Mouse (Mus musculus): Measurements from ENCODE around the gene Birc2. TPM values are rescaled to one million over a fixed set of nuclear protein-coding genes. Genes with fewer than 3 reads are reported as not detected.
A peak's percentile ranks its signal among the peaks of the same experiment; 100 is the strongest.

Gene Birc2
- polyA plus RNA-seq, 1 experiment from 2014 or later: 26.9 TPM

DNA sequence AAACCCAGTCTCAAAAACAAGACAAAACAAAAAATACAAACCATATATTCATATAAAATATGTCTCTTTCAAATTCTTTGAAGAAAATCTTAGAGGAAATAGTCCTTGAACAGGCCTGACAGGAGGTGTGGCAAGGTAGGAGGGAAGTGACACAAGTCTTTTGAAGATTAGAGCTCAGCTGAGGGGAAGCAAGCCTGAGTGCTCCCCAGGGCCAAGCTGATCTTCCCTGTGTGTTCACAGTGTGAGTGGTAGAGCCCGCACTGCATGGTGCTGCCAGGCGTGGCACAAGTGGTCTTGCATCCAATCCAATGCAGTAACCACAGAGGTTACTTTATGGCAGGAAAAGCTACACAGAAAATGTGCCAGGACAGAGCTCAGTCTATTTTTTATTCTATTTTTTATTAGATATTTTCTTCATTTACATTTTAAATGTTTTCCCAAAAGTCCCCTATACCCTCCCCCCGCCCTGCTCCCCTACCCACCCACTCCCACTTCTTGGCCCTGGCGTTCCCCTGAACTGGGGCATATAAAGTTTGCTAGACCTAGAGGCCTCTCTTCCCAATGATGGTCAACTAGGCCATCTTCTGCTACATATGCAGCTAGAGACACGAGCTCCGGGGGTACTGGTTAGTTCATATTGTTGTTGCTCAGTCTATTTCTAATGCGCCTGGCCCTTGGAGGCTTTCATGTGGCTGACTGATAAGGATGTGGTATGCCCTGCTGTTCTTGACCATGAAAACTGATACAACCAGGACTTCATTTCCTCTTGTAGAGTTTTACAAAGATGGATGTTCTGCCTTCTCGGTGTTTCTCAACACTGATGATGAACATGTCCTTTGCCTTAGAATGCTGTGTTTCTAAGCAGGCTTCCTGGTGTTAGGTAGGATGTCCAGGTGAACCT is 56.4 kb downstream of the Birc2 start:
- H3K36me3 ChIP-seq (ENCODE audit: control insufficient read depth, insufficient read depth, low read length): peaks cover 10% of the 10 kb centered on the region

GRCm38 (mm10) chr9:7779786-7780185 is 57.1 kb downstream of the Birc2 start:
- Histone ChIP-seq H3K36me3 (ENCODE audit: control insufficient read depth, insufficient read depth, low read length) (peaks cover 10% of the 10 kb centered on the region), H3K27me3 (replicated peaks; ENCODE audit: control insufficient read depth, insufficient read depth, low read length) (no peaks in the 10 kb centered on the region), H3K27ac (ENCODE audit: low read length) (no peak overlapping the region), H3K9me3 (ENCODE audit: control insufficient read depth, low read length) (no peaks in the 10 kb centered on the region), H3K4me2 (ENCODE audit: low read depth, low read length) (no peak overlapping the region), H3K4me1 (ENCODE audit: control insufficient read depth, insufficient read depth, low read length) (0 out of 2 replicates have a peak, but pooled peaks cover 2% of the 10 kb centered on the region), H3K4me3 (ENCODE audit: low read length) (no peak overlapping the region), H3K9ac (ENCODE audit: low read depth, low read length) (no peak overlapping the region)
- 88% methylated on average over 4 of the region's 4 CpGs for WGBS
- no peak for ATAC-seq

More for the DNA sequence above, 56.4 kb downstream of the Birc2 start:
- 90% methylated on average over 8 of the region's 8 CpGs for WGBS
- no peak overlapping the region for H3K4me3 ChIP-seq (ENCODE audit: low read length)
- H3K27ac ChIP-seq (ENCODE audit: low read length): no peak overlapping the region
- 0 out of 2 replicates have a peak, but pooled peaks have one; percentile 46 for ATAC-seq
- H3K4me1 ChIP-seq (ENCODE audit: control insufficient read depth, insufficient read depth, low read length): 0 out of 2 replicates have a peak, but pooled peaks cover 2% of the 10 kb centered on the region
- H3K4me2 ChIP-seq (ENCODE audit: low read depth, low read length): no peak overlapping the region
- no peak overlapping the region for H3K9ac ChIP-seq (ENCODE audit: low read depth, low read length)
- no peaks in the 10 kb centered on the region for H3K9me3 ChIP-seq (ENCODE audit: control insufficient read depth, low read length)
- no peaks in the 10 kb centered on the region for H3K27me3 ChIP-seq (replicated peaks; ENCODE audit: control insufficient read depth, insufficient read depth, low read length)

- peak; percentile 27; the same call in 1 of the 2 replicates for ATAC-seq
- 84% methylated on average over 7 of the region's 7 CpGs for WGBS
Observed at GRCm38 (mm10) chr9:7778771-7779170, 58.1 kb downstream of the Birc2 start.

GRCm38 (mm10) chr9:7777652-7778051 is 59.2 kb downstream of the Birc2 start:
- H3K4me2 ChIP-seq (ENCODE audit: low read depth, low read length): no peak overlapping the region
- no peak for ATAC-seq
- H3K4me3 ChIP-seq (ENCODE audit: low read length): no peak overlapping the region
- H3K9me3 ChIP-seq (ENCODE audit: control insufficient read depth, low read length): no peaks in the 10 kb centered on the region
- no peaks in the 10 kb centered on the region for H3K27me3 ChIP-seq (replicated peaks; ENCODE audit: control insufficient read depth, insufficient read depth, low read length)
- no peak overlapping the region for H3K9ac ChIP-seq (ENCODE audit: low read depth, low read length)
- H3K4me1 ChIP-seq (ENCODE audit: control insufficient read depth, insufficient read depth, low read length): 0 out of 2 replicates have a peak, but pooled peaks cover 2% of the 10 kb centered on the region
- H3K27ac ChIP-seq (ENCODE audit: low read length): no peak overlapping the region
- peaks cover 10% of the 10 kb centered on the region for H3K36me3 ChIP-seq (ENCODE audit: control insufficient read depth, insufficient read depth, low read length)
- 81% methylated on average over 1 of the region's 1 CpGs for WGBS

More at GRCm38 (mm10) chr9:7778771-7779170, 58.1 kb downstream of the Birc2 start:
- H3K27me3 ChIP-seq (replicated peaks; ENCODE audit: control insufficient read depth, insufficient read depth, low read length): no peaks in the 10 kb centered on the region
- H3K27ac ChIP-seq (ENCODE audit: low read length): no peak overlapping the region
- H3K4me2 ChIP-seq (ENCODE audit: low read depth, low read length): no peak overlapping the region
- H3K4me3 ChIP-seq (ENCODE audit: low read length): no peak overlapping the region
- H3K36me3 ChIP-seq (ENCODE audit: control insufficient read depth, insufficient read depth, low read length): peaks cover 10% of the 10 kb centered on the region
- 0 out of 2 replicates have a peak, but pooled peaks cover 2% of the 10 kb centered on the region for H3K4me1 ChIP-seq (ENCODE audit: control insufficient read depth, insufficient read depth, low read length)
- no peak overlapping the region for H3K9ac ChIP-seq (ENCODE audit: low read depth, low read length)
- no peaks in the 10 kb centered on the region for H3K9me3 ChIP-seq (ENCODE audit: control insufficient read depth, low read length)

DNA sequence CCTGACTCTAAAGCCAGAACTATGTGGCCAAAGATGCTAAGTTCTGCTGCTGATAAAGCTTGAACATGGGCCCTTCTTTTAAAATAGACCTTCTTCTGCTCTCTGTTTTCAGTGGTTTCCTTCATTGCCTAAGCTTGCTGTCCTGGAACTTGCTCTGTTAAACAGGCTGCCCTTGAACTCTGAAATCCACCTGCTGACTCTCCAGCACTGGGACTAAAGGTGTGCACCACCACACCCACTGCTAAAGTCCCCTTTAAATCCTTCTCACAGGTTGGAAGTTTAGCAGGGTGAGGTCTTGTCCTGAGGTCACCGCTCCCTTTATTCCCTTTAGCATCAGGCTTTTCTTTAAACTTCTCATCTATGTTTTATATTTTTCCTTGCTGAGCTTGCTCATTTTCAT is 59.9 kb downstream of the Birc2 start:
- ATAC-seq: peak; percentile 62
- no peaks in the 10 kb centered on the region for H3K27me3 ChIP-seq (replicated peaks; ENCODE audit: control insufficient read depth, insufficient read depth, low read length)

DNA sequence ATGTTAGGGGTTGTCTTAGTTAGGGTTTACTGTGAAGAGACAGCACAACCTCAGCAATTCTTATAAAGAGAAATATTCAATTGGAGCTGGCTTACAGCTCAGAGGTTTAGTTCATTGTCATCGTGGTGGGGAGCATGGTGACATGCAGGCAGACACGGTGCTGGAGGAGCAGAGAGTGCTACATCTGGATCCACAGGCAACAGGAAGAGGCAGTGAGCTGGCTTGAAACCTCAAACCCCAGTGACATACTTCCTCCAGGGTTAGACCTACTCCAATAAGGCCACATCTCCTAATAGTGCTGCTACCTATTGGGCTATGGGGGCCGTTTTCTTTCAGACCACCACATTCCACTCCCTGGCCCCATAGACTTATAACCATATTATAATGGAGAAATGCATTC is 60.9 kb downstream of the Birc2 start:
- Histone ChIP-seq H3K27me3 (replicated peaks; ENCODE audit: control insufficient read depth, insufficient read depth, low read length) (no peaks in the 10 kb centered on the region), H3K9me3 (ENCODE audit: control insufficient read depth, low read length) (no peaks in the 10 kb centered on the region), H3K4me3 (ENCODE audit: low read length) (no peak overlapping the region), H3K4me1 (ENCODE audit: control insufficient read depth, insufficient read depth, low read length) (0 out of 2 replicates have a peak, but pooled peaks cover 2% of the 10 kb centered on the region), H3K4me2 (ENCODE audit: low read depth, low read length) (no peak overlapping the region), H3K27ac (ENCODE audit: low read length) (no peak overlapping the region), H3K36me3 (ENCODE audit: control insufficient read depth, insufficient read depth, low read length) (peaks cover 10% of the 10 kb centered on the region), H3K9ac (ENCODE audit: low read depth, low read length) (no peak overlapping the region)
- ATAC-seq: no peak
- WGBS: 86% methylated on average over 3 of the region's 3 CpGs

More for the DNA sequence above, 59.9 kb downstream of the Birc2 start:
- 100% methylated on average over 1 of the region's 1 CpGs for WGBS
- Histone ChIP-seq H3K36me3 (ENCODE audit: control insufficient read depth, insufficient read depth, low read length) (peaks cover 10% of the 10 kb centered on the region), H3K4me1 (ENCODE audit: control insufficient read depth, insufficient read depth, low read length) (0 out of 2 replicates have a peak, but pooled peaks cover 2% of the 10 kb centered on the region), H3K9me3 (ENCODE audit: control insufficient read depth, low read length) (no peaks in the 10 kb centered on the region), H3K4me3 (ENCODE audit: low read length) (no peak overlapping the region), H3K4me2 (ENCODE audit: low read depth, low read length) (no peak overlapping the region), H3K9ac (ENCODE audit: low read depth, low read length) (no peak overlapping the region), H3K27ac (ENCODE audit: low read length) (no peak overlapping the region)

- no peak overlapping the region for H3K4me2 ChIP-seq (ENCODE audit: low read depth, low read length)
- no peak for ATAC-seq
- 94% methylated on average over 2 of the region's 2 CpGs for whole genome bisulfite sequencing
Observed at GRCm38 (mm10) chr9:7775011-7775410, 61.9 kb downstream of the Birc2 start.

GRCm38 (mm10) chr9:7774538-7774937 is 62.3 kb downstream of the Birc2 start:
- no peak overlapping the region for H3K4me3 ChIP-seq (ENCODE audit: low read length)
- H3K36me3 ChIP-seq (ENCODE audit: control insufficient read depth, insufficient read depth, low read length): peaks cover 10% of the 10 kb centered on the region
- H3K9me3 ChIP-seq (ENCODE audit: control insufficient read depth, low read length): no peaks in the 10 kb centered on the region
- no peak for ATAC-seq
- H3K27me3 ChIP-seq (replicated peaks; ENCODE audit: control insufficient read depth, insufficient read depth, low read length): no peaks in the 10 kb centered on the region
- no peak overlapping the region for H3K27ac ChIP-seq (ENCODE audit: low read length)
- 80% methylated on average over 10 of the region's 10 CpGs for WGBS
- 0 out of 2 replicates have a peak, but pooled peaks cover 2% of the 10 kb centered on the region for H3K4me1 ChIP-seq (ENCODE audit: control insufficient read depth, insufficient read depth, low read length)
- no peak overlapping the region for H3K4me2 ChIP-seq (ENCODE audit: low read depth, low read length)
- no peak overlapping the region for H3K9ac ChIP-seq (ENCODE audit: low read depth, low read length)

More at GRCm38 (mm10) chr9:7775011-7775410, 61.9 kb downstream of the Birc2 start:
- H3K27me3 ChIP-seq (replicated peaks; ENCODE audit: control insufficient read depth, insufficient read depth, low read length): no peaks in the 10 kb centered on the region
- H3K36me3 ChIP-seq (ENCODE audit: control insufficient read depth, insufficient read depth, low read length): peaks cover 10% of the 10 kb centered on the region
- H3K27ac ChIP-seq (ENCODE audit: low read length): no peak overlapping the region
- no peak overlapping the region for H3K4me3 ChIP-seq (ENCODE audit: low read length)
- no peaks in the 10 kb centered on the region for H3K9me3 ChIP-seq (ENCODE audit: control insufficient read depth, low read length)
- 0 out of 2 replicates have a peak, but pooled peaks cover 2% of the 10 kb centered on the region for H3K4me1 ChIP-seq (ENCODE audit: control insufficient read depth, insufficient read depth, low read length)
- no peak overlapping the region for H3K9ac ChIP-seq (ENCODE audit: low read depth, low read length)

- no peak overlapping the region for H3K4me2 ChIP-seq (ENCODE audit: low read depth, low read length)
- 92% methylated on average over 5 of the region's 5 CpGs for whole genome bisulfite sequencing
Observed at GRCm38 (mm10) chr9:7773686-7774085, 63.2 kb downstream of the Birc2 start.

More at GRCm38 (mm10) chr9:7773686-7774085, 63.2 kb downstream of the Birc2 start:
- Histone ChIP-seq H3K27me3 (replicated peaks; ENCODE audit: control insufficient read depth, insufficient read depth, low read length) (no peaks in the 10 kb centered on the region), H3K4me3 (ENCODE audit: low read length) (no peak overlapping the region), H3K27ac (ENCODE audit: low read length) (no peak overlapping the region), H3K36me3 (ENCODE audit: control insufficient read depth, insufficient read depth, low read length) (peaks cover 10% of the 10 kb centered on the region), H3K9me3 (ENCODE audit: control insufficient read depth, low read length) (no peaks in the 10 kb centered on the region), H3K9ac (ENCODE audit: low read depth, low read length) (no peak overlapping the region), H3K4me1 (ENCODE audit: control insufficient read depth, insufficient read depth, low read length) (0 out of 2 replicates have a peak, but pooled peaks cover 2% of the 10 kb centered on the region)
- no peak for ATAC-seq

Data from intestine, embryonic 16.5 days (tissue).